Mouse (Mus musculus): ENCODE data around the gene Plekhb2. TPM values are rescaled to one million over a fixed set of nuclear protein-coding genes. Genes with fewer than 3 reads are reported as not detected.
A peak's percentile ranks its signal among the peaks of the same experiment; 100 is the strongest.

Gene Plekhb2
- polyA plus RNA-seq, 1 experiment from 2014 or later, result 47.6 TPM

DNA sequence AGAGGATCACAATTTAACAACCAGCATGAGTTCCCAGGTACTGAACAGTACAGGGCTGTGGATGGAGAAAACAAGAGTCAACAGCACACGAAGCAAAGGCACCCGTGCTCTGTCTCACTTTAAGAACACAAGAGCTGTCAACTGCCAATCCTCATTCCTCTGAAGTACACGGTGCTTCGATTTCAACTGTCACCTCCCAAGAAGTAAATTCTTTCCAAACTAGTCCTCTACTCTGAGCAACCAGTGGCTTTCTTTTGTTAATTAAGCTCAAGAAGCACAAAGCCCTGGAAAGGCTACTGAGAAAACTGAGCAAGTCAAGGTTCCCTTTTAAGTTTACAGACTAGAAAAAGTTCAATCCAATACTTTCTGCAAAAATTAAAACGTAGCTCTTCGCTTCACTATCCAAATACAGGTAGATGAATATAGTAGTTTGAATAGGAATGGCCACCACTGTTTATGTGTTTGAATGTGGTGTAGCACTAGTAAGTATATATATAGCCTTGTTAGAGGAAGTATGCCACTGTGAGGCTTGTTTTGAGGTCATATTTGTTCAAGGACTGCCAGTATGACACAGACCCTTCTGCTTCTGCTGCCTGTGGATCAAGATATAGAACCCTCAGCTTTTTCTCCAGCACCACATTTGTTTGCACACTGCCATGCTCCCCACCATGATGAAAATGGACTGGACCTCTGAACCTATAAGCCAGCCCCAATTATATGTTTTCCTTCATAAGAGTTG lies 11.7 kb upstream of the Plekhb2 start:
- Histone ChIP-seq H3K9me3 (no peaks in the 10 kb centered on the region), H3K4me3 (replicated peaks) (no peak overlapping the region), H3K27me3 (no peaks in the 10 kb centered on the region), H3K4me2 (no peak overlapping the region), H3K9ac (no peak overlapping the region; the same call in 1 of the 2 replicates), H3K36me3 (replicated peaks) (peaks cover 32% of the 10 kb centered on the region), H3K4me1 (peaks cover 32% of the 10 kb centered on the region), H3K27ac (no peak overlapping the region)
- no peak for ATAC-seq (ENCODE audit: low FRiP score)
- WGBS, result 64% methylated on average over 6 of the region's 6 CpGs

DNA sequence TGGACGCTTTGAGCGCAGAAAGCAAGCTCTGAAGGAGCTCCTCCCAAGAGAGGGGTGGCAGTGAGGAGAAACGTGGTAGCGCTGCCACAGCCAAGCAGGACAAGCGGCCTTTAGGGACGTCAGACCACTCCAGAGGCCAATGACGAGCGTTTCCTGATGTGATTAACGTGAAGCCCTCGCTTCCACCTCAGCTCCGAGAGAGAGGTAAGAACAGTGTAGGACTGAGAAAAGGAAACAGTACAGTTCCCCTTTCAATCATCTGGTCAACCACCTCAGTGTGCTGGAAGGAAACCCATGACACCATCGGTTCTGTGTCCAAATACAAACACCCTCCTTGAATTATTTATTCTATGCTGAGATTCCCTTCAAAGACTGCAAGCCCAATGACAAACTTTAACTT lies 10.5 kb upstream of the Plekhb2 start:
- Histone ChIP-seq H3K27ac (no peak overlapping the region), H3K4me2 (no peak overlapping the region), H3K4me1 (peaks cover 38% of the 10 kb centered on the region), H3K36me3 (replicated peaks) (peaks cover 24% of the 10 kb centered on the region), H3K4me3 (replicated peaks) (no peak overlapping the region), H3K27me3 (no peaks in the 10 kb centered on the region), H3K9me3 (no peaks in the 10 kb centered on the region), H3K9ac (no peak overlapping the region)
- ATAC-seq (ENCODE audit: low FRiP score), result no peak
- WGBS, result 80% methylated on average over 12 of the region's 12 CpGs

DNA sequence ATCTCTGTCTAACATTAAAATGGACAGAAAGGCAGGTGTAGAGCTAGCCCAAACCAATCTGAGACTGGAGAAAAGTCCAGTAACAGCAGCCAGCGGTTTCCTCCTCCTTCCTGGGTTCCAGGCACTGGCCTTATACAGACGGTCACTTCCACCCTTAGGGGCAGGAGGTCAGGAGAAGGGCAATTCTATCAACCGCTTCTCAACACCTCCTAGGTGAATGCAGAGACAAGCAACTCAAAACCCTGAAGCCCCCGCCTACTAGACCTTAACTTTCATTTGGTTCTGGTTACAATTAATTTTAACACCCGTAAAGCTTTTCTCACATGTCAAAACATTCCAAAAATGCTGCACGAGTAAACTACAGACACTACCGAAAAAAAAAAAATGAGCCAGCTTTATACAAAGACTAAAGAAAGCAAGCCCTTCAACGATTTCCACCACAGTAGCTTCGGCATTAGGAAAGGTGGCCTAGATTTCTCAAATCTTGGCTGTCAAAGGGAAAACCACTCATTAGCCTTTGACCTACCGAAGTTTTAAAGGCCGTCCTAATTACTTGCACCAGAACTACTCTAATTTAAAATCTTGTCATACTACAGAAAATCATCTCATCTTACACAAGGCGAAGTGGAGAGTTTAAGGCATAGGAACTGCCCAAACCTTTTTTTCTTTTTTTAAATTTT lies 7.9 kb upstream of the Plekhb2 start:
- Histone ChIP-seq H3K36me3 (replicated peaks) (peaks cover under 1% of the 10 kb centered on the region), H3K9ac (peak overlapping the region; percentile 92), H3K4me3 (replicated peaks) (peak overlapping the region; percentile 78), H3K27me3 (no peaks in the 10 kb centered on the region), H3K4me1 (peaks cover 38% of the 10 kb centered on the region), H3K9me3 (no peaks in the 10 kb centered on the region), H3K4me2 (peak overlapping the region; percentile 91), H3K27ac (peak overlapping the region; percentile 98)
- ATAC-seq (ENCODE audit: low FRiP score), result no peak
- 2% methylated on average over 12 of the region's 12 CpGs for WGBS

DNA sequence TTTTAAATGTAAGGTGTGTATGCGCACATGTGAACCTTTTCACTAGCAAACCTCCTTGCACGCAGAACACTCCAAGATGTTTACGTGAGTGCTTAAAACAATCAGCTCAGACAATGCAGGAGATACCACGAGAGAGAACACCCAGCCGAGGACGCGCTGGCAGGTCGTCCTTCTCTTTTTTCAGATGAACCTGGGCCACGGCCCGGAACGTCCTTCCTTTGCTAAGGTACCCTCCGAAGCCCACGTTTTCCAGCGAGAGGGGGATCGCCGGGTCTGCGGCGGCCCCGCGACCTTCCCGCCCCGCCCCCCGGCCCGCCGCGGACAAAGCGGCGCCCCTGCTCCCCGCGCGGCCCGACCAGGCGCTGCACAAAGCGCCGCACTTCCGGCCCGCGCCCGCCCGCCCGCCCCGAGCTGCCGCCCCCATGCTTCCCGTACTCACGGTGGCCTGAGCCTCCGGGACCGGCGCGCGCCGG lies 7.4 kb upstream of the Plekhb2 start:
- H3K4me3 ChIP-seq (replicated peaks), result peak overlapping the region; percentile 78
- peak overlapping the region; percentile 98 for H3K27ac ChIP-seq
- peak overlapping the region; percentile 92 for H3K9ac ChIP-seq
- peak; percentile 91 for ATAC-seq (ENCODE audit: low FRiP score)
- peaks cover 38% of the 10 kb centered on the region for H3K4me1 ChIP-seq
- H3K4me2 ChIP-seq, result peak overlapping the region; percentile 91
- WGBS, result under 1% methylated on average over 34 of the region's 51 CpGs
- no peaks in the 10 kb centered on the region; the same call in none of the 2 replicates for H3K36me3 ChIP-seq (replicated peaks)
- no peaks in the 10 kb centered on the region for H3K27me3 ChIP-seq
- no peaks in the 10 kb centered on the region for H3K9me3 ChIP-seq

DNA sequence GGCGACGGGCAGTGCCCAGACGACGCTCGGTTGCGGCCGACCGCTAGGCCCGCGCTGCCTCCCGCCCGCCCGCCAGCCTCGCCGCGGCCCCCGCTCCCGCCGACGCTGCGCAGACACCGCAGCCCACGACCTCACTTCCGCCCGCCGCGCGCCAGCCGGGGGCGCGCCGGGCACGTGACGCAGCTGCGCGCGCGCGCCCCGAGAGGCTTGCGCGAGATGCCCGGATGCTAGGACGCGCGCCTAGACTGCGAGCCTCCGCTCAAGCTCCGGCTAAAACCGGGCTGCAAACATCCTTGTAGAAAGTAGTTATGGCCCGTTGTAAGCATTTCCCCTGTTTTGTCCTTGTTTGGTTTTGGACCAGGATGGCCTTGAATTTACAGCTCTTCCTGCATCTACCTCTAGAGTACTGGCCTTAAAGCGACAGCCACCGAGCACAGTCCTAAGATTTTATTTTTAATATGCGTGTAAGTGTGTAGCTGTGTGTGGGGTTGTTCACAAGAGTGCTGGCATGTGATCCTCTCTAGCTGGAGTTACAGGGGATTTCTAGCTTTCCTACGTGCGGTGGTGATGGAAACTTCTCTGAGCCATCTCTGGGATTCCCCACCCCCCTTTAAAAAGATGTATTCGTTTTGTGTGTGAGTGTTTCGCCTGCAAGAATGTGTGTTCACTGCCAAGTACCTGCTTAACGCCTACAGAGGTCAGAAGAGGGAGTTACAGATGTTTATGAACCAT lies 6.7 kb upstream of the Plekhb2 start, which contains the start of gene Fam168b:
Fam168b (minus strand) TSS at position 179 of the 732 bp plus-strand sequence.
- Histone ChIP-seq H3K4me1 (peaks cover 34% of the 10 kb centered on the region), H3K9ac (peak within 1 kb of the TSS; percentile 92), H3K27ac (peak within 1 kb of the TSS; percentile 98), H3K9me3 (no peaks in the 10 kb centered on the region), H3K27me3 (no peaks in the 10 kb centered on the region), H3K4me2 (peak within 1 kb of the TSS; percentile 91), H3K36me3 (replicated peaks) (no peaks in the 10 kb centered on the region; the same call in 1 of the 2 replicates), H3K4me3 (replicated peaks) (peak within 1 kb of the TSS; percentile 78)
- peak; percentile 90 for ATAC-seq (ENCODE audit: low FRiP score)
- WGBS, result 2% methylated on average over 55 of the region's 59 CpGs

DNA sequence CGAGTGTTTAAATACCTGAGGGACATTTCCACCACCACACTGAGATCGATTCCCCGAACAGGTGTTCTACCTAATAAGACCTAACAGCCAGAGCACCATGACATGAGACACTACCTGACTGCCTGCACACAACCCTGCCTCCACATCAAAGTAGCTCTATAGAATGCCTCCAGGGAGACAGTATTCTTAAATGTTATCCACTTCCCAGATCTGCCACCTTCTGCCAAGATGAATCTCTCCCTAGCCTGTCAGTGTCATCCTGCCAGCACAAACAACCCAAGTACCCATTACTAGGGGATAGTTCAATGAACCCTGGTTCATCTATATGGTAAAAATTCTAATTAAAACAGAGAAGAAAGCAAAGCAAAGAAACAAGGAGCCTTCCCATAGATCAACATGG lies 2.7 kb upstream of the Plekhb2 start:
- Histone ChIP-seq H3K9me3 (no peaks in the 10 kb centered on the region), H3K4me3 (replicated peaks) (no peak overlapping the region), H3K4me1 (peaks cover 18% of the 10 kb centered on the region), H3K9ac (no peak overlapping the region), H3K36me3 (replicated peaks) (no peaks in the 10 kb centered on the region), H3K27ac (no peak overlapping the region), H3K4me2 (no peak overlapping the region), H3K27me3 (no peaks in the 10 kb centered on the region)
- no peak for ATAC-seq (ENCODE audit: low FRiP score)
- WGBS, result 91% methylated on average over 3 of the region's 3 CpGs

DNA sequence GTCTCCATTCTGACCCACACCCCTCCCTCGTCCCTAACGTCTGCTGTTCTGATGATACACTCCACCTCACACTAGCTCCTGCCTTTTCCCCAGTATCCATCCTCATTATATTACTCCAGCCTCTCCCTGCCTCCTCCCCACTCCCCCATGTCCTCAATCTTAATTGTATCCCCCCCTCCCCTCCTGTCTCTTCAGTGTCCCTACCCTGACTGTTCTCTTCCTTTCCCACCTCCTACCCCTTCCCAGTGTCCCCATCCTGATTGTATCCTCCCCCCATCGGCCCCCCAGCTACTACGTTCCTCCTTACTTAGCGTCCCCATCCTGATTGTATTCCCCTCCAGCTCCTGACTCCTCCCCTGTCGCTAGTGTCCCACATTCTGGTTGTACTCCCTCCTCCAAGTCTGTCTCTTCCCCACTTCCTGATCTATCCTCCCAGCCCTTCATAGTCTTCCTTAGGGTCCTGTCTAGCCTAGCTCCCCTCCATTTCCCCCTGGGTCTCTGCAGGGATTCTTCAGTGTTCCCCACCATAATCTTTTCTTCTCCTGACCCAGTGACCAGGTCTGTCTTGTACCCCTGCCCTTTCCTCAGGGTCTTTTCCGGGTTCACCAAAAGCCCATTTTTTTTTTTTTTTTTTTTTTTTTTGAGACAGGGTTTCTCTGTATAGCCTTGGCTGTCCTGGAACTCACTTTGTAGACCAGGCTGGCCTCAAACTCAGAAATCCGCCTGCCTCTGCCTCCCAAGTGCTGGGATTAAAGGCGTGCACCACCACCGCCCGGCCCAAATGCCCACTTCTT lies 764 bp downstream of the Plekhb2 start:
- ATAC-seq (ENCODE audit: low FRiP score), result peak; percentile 64
- H3K27me3 ChIP-seq, result no peaks in the 10 kb centered on the region
- peak overlapping the region; percentile 84 for H3K9ac ChIP-seq
- WGBS, result 44% methylated on average over 11 of the region's 11 CpGs
- no peak overlapping the region for H3K27ac ChIP-seq
- no peaks in the 10 kb centered on the region for H3K9me3 ChIP-seq
- peak overlapping the region; percentile 78 for H3K4me2 ChIP-seq
- H3K4me3 ChIP-seq (replicated peaks), result peak overlapping the region; percentile 80
- no peaks in the 10 kb centered on the region for H3K36me3 ChIP-seq (replicated peaks)
- H3K4me1 ChIP-seq, result peaks cover 23% of the 10 kb centered on the region

DNA sequence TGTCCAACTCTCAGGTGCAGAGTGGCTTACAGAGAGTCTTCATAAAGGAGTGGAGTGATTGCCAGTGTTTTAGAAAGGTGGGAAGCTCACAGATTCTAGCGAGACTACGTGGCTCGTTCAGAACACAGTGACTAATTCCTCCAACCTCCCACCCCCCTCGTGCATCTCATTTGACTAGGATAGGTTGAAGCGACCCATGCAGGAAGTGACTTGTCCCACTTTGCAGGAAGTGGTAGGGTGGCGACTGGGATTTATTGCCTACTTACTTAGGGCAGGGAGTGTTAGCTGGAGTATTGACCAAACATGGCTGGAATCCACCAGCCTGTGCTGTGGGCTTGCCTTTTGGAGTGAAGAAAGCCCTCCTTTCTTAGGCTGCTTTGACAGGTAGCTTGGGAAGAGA lies 1.8 kb downstream of the Plekhb2 start:
- Histone ChIP-seq H3K36me3 (replicated peaks) (no peaks in the 10 kb centered on the region), H3K27me3 (no peaks in the 10 kb centered on the region), H3K4me3 (replicated peaks) (no peak overlapping the region), H3K9me3 (no peaks in the 10 kb centered on the region), H3K4me2 (no peak overlapping the region), H3K27ac (no peak overlapping the region), H3K9ac (no peak overlapping the region), H3K4me1 (peaks cover 23% of the 10 kb centered on the region)
- ATAC-seq (ENCODE audit: low FRiP score), result no peak
- 71% methylated on average over 6 of the region's 6 CpGs for WGBS

DNA sequence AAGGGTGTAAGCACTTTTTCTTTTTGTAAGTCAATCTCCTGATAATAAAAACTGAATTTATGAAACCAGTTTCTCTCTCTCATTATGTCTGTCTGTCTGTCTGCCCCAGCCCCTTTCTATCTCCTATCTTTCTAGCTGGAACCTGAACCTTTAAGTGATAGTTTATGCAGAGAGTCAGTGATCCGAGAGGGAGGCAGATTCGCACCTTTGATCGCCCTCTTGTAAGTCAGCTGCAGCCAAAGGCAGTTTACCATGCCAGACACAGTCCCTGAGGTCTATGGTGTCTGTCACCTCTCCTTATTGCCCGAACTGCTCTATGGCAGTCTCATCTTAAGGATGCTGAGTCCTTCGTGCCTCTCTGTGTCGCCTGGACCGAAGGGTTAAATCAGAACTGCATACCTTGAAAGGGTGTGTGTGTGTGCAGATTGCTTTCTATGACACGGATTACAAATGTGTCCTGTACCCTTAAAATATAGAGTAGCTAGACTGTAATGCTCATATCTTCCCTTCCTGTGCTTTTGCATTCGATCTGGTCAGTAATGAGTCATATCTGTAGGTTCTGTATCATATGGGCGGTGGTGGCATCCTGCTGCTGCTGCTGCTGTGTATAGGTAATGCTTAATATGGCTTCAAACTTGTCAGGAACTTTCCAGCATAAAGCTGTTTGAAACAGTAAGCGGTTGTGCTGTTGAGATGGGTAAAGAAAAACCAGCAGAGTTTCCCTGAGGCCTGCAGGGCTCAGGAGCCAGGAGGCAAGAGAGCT lies 2.5 kb downstream of the Plekhb2 start:
- Histone ChIP-seq H3K4me1 (peaks cover 23% of the 10 kb centered on the region), H3K9ac (0 out of 2 replicates have a peak overlapping the region, but pooled peaks have one; percentile 3), H3K4me2 (no peak overlapping the region), H3K27me3 (no peaks in the 10 kb centered on the region), H3K4me3 (replicated peaks) (no peak overlapping the region), H3K36me3 (replicated peaks) (no peaks in the 10 kb centered on the region), H3K27ac (no peak overlapping the region), H3K9me3 (no peaks in the 10 kb centered on the region)
- WGBS, result 84% methylated on average over 11 of the region's 11 CpGs
- no peak for ATAC-seq (ENCODE audit: low FRiP score)

DNA sequence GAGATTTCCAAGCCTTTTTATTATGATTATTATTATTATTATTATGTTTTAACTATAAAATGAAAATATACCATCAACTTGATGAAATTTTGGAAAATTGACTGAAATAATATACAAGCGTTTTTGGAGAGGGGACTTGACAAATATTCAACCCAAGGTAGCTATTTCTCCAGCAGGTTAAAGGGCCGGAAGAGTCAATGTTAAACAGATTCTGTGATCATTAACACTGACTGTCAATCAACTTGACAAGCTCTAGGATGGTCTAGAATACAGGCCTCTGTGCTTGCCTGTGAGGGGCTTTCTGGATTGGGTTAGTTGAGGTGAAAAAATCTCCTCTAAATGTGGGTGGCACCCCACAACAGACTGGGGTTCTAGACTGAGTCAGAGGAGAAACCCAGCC lies 4.0 kb downstream of the Plekhb2 start:
- Histone ChIP-seq H3K4me3 (replicated peaks) (no peak overlapping the region), H3K27me3 (no peaks in the 10 kb centered on the region), H3K27ac (no peak overlapping the region), H3K9me3 (no peaks in the 10 kb centered on the region), H3K4me1 (peaks cover 23% of the 10 kb centered on the region), H3K36me3 (replicated peaks) (no peaks in the 10 kb centered on the region), H3K4me2 (no peak overlapping the region), H3K9ac (no peak overlapping the region)
- ATAC-seq (ENCODE audit: low FRiP score), result no peak
- 86% methylated on average over 2 of the region's 2 CpGs for WGBS

DNA sequence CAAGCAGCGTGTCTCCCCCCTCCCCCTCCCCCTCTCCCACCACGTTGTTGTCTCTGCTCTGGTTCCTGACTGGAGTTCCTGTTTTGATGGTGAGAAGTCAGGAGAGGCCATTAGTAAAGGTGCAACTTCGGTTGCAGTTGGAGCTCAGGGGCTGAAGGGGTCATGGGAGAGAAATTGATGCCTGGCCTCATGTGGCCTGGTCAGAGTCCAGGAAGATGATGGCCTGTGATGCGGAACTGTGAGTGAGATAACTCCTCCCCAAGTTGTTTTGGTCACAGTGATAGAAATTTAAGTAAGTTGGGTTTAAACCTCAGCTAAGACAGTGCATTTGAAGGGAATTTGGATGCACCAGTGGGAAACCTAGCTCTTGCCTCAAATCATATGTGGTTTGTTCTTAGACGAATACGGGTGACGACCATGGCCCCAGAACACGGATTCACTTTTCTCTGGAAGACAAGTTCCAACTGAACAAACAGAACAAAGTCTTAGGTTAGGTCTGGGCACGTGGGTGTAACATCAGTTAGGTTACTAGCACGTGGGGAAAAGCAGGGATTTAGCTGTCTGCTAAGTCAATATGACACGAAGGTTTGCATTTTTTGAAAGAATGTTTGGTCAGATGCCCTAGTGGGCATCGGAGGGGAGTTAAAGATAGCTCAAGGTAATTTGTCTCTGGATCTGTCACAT lies 5.4 kb downstream of the Plekhb2 start:
- Histone ChIP-seq H3K27me3 (no peaks in the 10 kb centered on the region), H3K4me2 (no peak overlapping the region), H3K9me3 (no peaks in the 10 kb centered on the region), H3K4me1 (peaks cover 23% of the 10 kb centered on the region), H3K4me3 (replicated peaks) (no peak overlapping the region), H3K36me3 (replicated peaks) (no peaks in the 10 kb centered on the region), H3K9ac (no peak overlapping the region), H3K27ac (no peak overlapping the region)
- 84% methylated on average over 12 of the region's 12 CpGs for WGBS
- ATAC-seq (ENCODE audit: low FRiP score), result no peak
